Mouse (Mus musculus): ENCODE data around the gene Itga10.
"Not testable (repeated sequence)": the region's sequence is repeated elsewhere in the genome, so short reads cannot be mapped to it uniquely, and the experiment has no call there.

The Itga10 gene

GRCm38 (mm10) chr3:96680269-96680956 is 35.0 kb downstream of the Itga10 start:
- no peak for DNase-seq (ENCODE audit: low spot score in 2 of 2)

GRCm38 (mm10) chr3:96683496-96683895 is 38.1 kb downstream of the Itga10 start:
- no peak for DNase-seq (ENCODE audit: low spot score in 2 of 2)

GRCm38 (mm10) chr3:96684151-96684821 is 38.9 kb downstream of the Itga10 start:
- no peak for DNase-seq (ENCODE audit: low spot score in 2 of 2)

GRCm38 (mm10) chr3:96684822-96685156 is 39.4 kb downstream of the Itga10 start:
- no peak for DNase-seq (ENCODE audit: low spot score in 2 of 2)

- not testable (repeated sequence) for DNase-seq (ENCODE audit: low spot score in 2 of 2)
Observed at GRCm38 (mm10) chr3:96686057-96686456, 40.7 kb downstream of the Itga10 start.

GRCm38 (mm10) chr3:96688854-96689253 is 43.5 kb downstream of the Itga10 start:
- no peak for DNase-seq (ENCODE audit: low spot score in 2 of 2)

GRCm38 (mm10) chr3:96690298-96690697 is 44.9 kb downstream of the Itga10 start:
- no peak for DNase-seq (ENCODE audit: low spot score in 2 of 2)

- DNase-seq (ENCODE audit: low spot score in 2 of 2): no peak
Observed at GRCm38 (mm10) chr3:96692506-96692905, 47.1 kb downstream of the Itga10 start.

- no peak for DNase-seq (ENCODE audit: low spot score in 2 of 2)
Observed at GRCm38 (mm10) chr3:96693579-96693978, 48.2 kb downstream of the Itga10 start.

GRCm38 (mm10) chr3:96696198-96696765 is 50.9 kb downstream of the Itga10 start, which contains the start of gene Pias3:
Gene Pias3, plus strand, starts transcription at chr3:96696384.
- peak in 1 of 2 experiments; percentile 43 for DNase-seq (ENCODE audit: low spot score in 2 of 2)

- peak; percentile 66 to 77 for DNase-seq (ENCODE audit: low spot score in 2 of 2)
Observed at GRCm38 (mm10) chr3:96696766-96697732, 51.7 kb downstream of the Itga10 start.

GRCm38 (mm10) chr3:96698993-96699690 is 53.8 kb downstream of the Itga10 start:
- peak in 1 of 2 experiments; percentile 42 for DNase-seq (ENCODE audit: low spot score in 2 of 2)

GRCm38 (mm10) chr3:96700376-96700775 is 55.0 kb downstream of the Itga10 start:
- no peak for DNase-seq (ENCODE audit: low spot score in 2 of 2)

GRCm38 (mm10) chr3:96701003-96701402 is 55.6 kb downstream of the Itga10 start:
- no peak for DNase-seq (ENCODE audit: low spot score in 2 of 2)

- DNase-seq (ENCODE audit: low spot score in 2 of 2): no peak
Observed at GRCm38 (mm10) chr3:96704778-96705177, 59.4 kb downstream of the Itga10 start.

GRCm38 (mm10) chr3:96706217-96706616 is 60.8 kb downstream of the Itga10 start:
- DNase-seq (ENCODE audit: low spot score in 2 of 2): no peak

GRCm38 (mm10) chr3:96706984-96707383 is 61.6 kb downstream of the Itga10 start:
- no peak for DNase-seq (ENCODE audit: low spot score in 2 of 2)

- DNase-seq (ENCODE audit: low spot score in 2 of 2): peak; percentile 81 to 86
Observed at GRCm38 (mm10) chr3:96707903-96708683, 62.7 kb downstream of the Itga10 start, which contains the start of gene Nudt17. Gene Nudt17, minus strand, starts transcription at chr3:96708562.

- DNase-seq (ENCODE audit: low spot score in 2 of 2): no peak
Observed at GRCm38 (mm10) chr3:96708684-96709064, 63.3 kb downstream of the Itga10 start.

Measured in right cerebral cortex, adult 2 months (tissue).